Mouse (Mus musculus): ENCODE data around the gene Tbc1d22a. TPM values are rescaled to one million over a fixed set of nuclear protein-coding genes. Genes with fewer than 3 reads are reported as not detected.
A peak's percentile ranks its signal among the peaks of the same experiment; 100 is the strongest.

Gene Tbc1d22a
- total RNA-seq, 2 experiments from 2014 or later, result 12.0 to 13.2 TPM

DNA sequence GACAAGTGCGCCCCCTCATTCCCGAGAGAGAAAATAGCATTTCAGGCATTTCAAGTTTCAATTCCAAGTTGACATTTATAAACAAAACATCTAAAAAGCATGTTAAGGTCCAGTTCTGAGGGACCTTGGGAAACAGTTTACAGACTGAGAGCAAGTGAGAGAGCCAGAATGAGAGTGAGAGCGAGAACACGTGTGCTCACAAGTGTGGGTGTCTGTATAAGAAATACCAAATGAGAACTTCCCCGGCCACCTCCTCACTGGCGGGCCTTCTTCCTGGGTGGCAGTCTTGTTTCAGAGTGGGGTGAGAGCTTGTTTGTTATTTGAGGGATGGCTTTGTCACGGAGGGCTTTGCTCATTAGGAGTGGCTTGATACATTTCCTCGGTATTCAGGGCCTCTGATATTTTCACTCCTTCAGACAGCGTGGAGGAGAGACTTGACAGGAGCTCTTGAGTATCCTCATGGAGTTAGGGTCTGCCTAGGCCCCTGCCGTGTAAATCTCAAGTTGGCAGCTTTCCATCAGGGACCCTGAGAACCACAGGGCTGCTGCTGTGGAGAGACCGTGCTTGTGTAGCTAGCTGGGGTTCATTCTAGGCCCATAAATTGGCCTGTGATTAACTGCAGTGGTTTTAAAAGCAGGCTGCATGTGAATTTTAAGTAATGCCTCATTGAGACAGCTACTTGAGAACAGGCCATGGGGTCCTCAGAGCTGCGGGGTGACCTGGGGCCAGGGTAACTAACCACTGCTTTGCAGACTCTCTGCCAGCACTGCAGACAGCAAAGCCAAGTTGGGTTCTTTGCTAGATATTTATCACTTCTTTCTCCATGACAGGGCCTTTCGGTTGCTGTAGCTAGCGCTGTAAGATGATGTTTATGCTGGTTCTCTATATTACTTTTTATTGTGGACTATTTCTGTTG lies 65.1 kb downstream of the Tbc1d22a start:
- no peak for DNase-seq

GRCm38 (mm10) chr15:86280137-86280536 lies 65.9 kb downstream of the Tbc1d22a start:
- no peak for DNase-seq

- DNase-seq, result no peak
These were observed 69.0 kb downstream of the Tbc1d22a start for GRCm38 (mm10) chr15:86283238-86283637.

DNA sequence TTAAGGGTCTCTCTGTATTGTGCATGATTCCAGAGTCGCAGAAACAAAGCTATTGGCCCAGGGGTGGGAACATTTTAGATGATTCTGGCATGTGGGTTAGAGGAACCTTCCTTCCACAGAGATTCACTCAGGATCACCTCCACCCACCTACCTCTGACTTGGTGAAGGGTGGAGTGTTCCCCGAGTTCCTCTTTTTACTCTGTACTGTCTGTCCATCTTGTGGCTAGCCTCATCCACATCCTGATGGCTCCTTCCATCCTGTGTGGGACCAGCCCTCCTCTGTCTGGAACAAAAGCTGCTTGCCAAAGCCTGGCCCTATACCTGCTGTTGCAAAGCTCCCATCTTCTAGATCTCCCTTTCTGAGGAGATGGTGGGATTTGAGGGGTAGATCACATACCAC lies 71.0 kb downstream of the Tbc1d22a start:
- no peak for DNase-seq

DNA sequence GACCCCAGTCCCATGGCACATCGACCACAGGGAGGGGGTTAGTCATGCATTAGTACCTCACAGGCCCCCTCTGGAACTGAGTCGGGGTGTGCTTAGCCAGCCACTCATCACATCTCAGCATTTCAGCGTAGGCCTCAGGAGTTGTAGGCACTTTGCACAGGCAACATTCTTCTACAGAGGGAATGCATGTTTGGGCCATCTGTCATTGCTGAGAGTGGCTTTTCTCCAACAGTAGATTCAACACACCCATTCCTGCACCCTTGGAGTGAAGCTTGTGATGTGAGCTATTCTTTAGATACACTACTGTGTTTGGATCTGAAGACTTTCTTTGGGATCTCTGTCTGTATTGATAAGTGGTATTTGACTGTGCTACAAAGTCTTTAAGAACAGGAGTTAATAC lies 75.8 kb downstream of the Tbc1d22a start:
- no peak for DNase-seq

GRCm38 (mm10) chr15:86292288-86292687 lies 78.0 kb downstream of the Tbc1d22a start:
- DNase-seq, result no peak

DNA sequence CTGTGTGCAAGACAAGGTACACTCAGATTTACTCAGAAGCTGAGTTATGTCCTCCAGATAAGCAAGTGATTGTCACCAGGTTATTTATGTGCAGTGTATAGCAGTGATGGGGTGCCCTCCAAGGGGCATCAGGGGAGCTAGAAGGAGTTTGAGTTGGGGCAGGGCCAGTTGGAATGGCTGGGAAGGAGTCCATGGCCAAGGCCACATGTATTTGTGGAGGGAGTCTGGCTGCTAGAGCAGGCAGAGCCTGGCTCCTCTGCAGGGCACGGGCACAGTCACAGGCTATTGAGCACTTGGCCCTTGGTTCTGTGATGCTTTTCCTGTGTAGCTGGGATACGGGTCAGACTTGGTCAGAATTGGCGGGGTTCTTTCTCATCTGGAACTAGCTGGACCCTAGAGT lies 80.2 kb downstream of the Tbc1d22a start:
- DNase-seq, result no peak

DNA sequence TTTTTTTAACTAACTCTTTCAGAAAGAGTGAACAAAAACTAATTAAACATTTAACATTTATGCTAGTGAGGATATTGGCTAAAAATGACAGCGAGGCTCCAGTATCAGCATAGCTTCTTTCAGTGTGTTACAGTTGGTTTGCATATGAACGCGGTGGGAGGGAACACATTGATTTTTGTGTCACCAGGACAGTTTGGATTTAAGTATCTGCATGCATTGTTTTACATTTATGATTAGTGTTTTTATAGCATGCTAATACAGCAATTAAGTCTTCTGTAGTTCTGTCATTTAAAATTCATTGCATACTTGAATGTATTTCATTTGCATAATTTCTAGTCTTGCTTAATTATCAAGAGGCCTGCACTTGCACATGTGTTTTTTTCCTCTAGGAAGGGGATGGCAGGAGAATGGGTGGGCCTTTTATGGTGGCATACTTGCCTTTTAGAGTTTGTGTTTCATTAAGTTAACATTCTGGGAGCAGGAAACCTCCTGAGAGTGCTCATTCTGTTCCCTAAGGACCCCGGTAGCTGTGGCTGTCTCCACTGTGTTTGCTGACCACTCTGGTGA lies 81.5 kb downstream of the Tbc1d22a start:
- no peak for DNase-seq

GRCm38 (mm10) chr15:86297281-86297680 lies 83.0 kb downstream of the Tbc1d22a start:
- DNase-seq, result no peak

DNA sequence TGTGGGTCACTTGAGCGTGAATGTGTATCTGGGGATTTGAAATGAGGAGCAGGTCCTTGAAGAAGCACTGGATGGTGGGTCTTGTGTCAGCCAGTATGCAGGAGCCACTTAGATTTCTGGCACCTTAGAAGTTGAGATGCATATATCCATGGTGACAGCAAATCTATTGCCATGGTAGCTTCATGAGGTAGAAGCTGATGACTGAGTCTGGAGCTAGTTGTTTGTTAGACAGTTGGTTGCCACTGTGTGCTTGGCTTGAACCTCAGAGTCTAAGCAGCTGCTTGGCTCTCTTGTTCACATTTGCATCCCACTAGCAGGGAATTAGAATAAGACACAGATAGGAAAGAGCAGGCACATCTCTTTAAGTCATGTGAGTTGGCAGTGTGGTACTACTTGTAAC lies 89.6 kb downstream of the Tbc1d22a start:
- DNase-seq, result no peak

DNA sequence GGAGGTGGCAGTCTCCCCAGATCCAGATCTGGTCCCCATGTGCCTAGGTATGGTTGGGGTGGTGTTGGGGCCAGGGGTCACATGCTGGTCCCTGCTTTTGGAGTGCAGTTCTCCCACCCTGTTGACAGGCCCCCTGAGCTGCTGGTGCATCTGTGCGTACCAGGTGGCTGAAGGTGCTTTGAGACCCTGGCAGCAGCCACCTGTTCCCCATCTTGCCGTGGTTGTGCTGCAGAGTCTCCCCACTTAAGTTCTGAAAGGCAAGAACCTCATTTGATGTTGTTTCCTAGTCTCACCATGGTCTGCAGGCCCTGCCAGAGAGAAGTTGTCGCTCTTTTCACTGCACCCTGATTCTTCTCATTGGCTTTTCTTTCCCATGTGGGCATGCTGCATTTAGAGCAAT lies 90.6 kb downstream of the Tbc1d22a start:
- no peak for DNase-seq

DNA sequence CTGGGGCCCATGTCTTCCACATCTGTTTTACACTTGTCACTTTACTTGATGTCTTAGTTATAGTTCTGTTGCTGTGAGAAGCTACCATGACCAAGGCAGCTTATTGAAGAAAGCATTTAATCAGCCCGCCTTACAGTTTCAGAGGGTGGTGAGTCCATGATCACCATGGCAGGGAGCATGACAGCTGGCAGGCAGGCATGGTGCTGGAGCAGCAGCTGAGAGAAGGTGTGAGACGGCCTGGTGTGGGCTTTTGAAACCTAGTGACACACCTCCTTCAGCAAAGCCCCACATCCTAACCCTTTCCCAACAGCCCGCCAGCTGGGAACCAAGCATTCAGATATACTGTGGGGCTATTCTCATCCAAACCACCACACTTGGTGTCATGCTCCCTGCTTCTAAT lies 91.0 kb downstream of the Tbc1d22a start:
- DNase-seq, result no peak

- DNase-seq, result no peak
These were observed 95.1 kb downstream of the Tbc1d22a start for GRCm38 (mm10) chr15:86309213-86309829.

- DNase-seq, result no peak
These were observed 106.7 kb downstream of the Tbc1d22a start for GRCm38 (mm10) chr15:86320803-86321510.

- DNase-seq, result no peak
These were observed 112.1 kb downstream of the Tbc1d22a start for GRCm38 (mm10) chr15:86326341-86326740.

DNA sequence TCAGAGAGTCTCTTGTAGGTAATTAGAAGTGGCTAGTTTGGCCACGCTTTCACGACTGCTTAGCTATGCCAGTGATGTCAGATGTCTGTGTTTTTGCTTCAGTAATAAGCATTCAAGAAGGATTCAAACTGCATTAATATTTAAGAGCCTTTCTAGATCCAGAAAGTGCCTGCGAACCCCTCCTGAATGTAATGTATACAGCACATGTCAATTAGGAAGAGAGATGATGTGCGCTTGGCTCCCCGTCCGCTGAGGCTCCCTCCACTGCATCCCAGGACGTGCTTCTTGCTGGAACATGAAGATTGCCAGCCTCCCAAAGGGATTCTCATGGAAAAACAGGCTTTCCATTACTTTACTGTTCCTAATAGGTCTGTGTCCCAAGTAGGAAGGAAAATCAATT lies 115.7 kb downstream of the Tbc1d22a start:
- no peak for DNase-seq

GRCm38 (mm10) chr15:86330454-86330853 lies 116.2 kb downstream of the Tbc1d22a start:
- DNase-seq, result no peak

DNA sequence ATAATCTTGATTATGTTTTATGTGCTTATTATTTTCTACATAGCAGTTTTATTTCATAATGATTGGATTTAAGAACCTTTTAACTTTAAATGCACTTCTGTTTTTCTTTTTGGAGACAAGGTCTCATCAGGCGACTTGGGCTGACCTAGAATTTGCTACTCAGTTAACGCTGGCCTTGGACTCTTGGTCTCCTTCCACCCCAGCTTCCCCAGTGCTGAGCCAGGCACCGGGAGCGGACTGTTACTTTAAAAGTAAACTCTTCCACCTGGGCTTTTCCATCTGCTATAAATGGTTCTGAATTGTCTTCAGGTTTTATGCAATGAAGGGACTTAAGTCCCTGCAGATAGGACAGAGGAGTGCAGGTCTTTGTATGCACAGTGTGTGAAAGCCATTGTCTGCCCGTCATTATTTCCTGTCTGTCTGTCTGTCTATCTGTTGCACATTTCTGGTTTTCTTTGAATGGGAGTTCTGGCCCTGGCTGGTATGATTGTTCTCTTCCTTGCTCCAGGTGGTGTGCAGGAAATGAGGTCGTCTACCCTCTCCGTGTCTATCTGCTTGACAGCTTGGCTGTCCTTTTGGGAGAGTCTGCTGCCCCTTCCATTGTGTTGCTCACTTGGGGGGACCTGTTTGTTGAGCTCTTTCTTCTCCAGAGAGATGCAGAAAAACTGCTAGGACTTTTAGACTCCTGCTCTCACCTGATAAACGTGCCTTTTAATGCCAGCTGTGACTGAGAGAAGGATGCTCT lies 117.4 kb downstream of the Tbc1d22a start:
- no peak for DNase-seq

DNA sequence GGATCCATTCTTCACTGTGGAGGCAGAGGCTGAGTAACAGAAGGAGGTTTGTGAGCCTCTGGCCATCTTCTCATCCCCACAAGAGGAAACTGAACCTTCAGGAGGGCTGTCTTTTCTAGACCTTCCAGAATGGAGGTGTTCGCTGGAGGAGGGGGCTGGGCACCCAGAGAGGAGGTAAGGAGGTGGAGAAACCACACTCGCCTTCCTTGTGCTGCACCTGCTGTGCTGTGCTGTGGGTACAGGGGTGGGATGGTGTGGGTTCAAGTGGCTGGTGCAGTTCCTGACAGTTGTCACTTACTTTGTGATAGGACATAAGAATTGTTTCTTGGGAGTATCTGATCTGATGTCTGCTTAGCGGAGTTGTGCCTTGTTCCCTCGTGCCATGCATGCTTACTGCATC lies 118.9 kb downstream of the Tbc1d22a start:
- no peak for DNase-seq

DNA sequence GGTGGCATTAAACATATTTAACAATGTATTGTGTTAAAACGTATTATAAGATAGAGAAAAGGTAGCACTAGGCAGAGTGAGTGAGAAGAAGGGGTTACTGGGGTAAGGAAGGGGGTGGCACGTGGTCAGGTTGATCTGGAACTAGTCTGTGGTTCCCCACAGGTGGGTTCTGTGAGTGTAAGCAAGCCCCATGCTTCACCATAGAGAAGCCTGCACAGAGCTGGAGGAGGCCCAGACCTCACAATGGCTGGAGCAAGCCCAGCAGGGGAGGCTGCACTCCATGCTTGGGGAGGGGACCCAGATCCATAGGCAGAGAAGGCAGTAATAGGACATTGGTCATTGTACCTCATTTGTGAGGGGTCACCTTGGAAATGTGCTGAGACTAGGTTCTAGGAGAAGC lies 119.3 kb downstream of the Tbc1d22a start:
- no peak for DNase-seq

GRCm38 (mm10) chr15:86334276-86334675 lies 120.0 kb downstream of the Tbc1d22a start:
- no peak for DNase-seq

GRCm38 (mm10) chr15:86334745-86335144 lies 120.5 kb downstream of the Tbc1d22a start:
- peak; percentile 26 for DNase-seq
